Mouse (Mus musculus) thymus, postnatal 10 days (tissue): ENCODE measurements around the gene Mrm1.
"Not testable (repeated sequence)": the region's sequence is repeated elsewhere in the genome, so short reads cannot be mapped to it uniquely, and the experiment has no call there.

Experiments used
- DNase-seq, 2 experiments: peaks; one replicate each; pipeline ENCODE4 v3.0.0; 2021; ENCODE audit warnings: low spot score in 2 of 2

The Mrm1 gene

DNA sequence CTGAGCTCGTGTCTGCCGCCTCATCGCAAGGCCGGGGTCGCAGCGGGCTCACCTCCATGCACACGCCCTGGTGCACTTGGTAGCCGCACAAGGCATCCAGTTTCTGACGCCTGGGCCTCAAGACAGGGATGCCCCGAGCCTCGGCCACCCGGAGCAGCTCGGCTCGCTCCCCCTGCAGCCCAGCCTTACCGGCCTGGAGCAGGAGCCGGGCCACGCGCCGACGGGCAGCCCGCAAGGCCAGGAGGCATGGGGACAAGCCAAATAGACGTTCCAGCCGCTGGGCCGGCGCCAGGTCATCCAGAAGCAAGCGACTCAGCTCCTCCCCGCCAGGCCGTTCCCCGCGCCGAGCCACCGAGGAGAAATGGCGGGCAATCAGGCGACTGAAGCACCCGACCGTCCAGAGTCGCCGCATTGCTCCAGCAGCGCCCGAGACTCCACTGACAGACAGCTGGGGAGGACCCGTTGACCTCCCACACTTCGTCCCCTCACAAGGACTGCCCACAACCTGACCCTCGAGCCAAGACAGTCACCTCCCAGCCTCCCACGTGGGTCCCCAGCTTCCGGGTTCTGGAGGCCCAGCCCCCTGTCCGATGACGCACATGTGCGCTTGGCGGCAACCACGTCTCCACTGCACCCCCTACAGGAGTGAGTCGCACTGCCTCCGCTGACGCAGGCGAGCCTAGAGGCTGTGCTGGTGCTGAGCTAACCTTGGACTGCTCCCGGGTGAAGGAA, at the start of gene Mrm1:
Gene Mrm1 (minus strand): TSS at position 555 of the 732 bp plus-strand sequence.
- peak; percentile 90 to 97 for DNase-seq

DNA sequence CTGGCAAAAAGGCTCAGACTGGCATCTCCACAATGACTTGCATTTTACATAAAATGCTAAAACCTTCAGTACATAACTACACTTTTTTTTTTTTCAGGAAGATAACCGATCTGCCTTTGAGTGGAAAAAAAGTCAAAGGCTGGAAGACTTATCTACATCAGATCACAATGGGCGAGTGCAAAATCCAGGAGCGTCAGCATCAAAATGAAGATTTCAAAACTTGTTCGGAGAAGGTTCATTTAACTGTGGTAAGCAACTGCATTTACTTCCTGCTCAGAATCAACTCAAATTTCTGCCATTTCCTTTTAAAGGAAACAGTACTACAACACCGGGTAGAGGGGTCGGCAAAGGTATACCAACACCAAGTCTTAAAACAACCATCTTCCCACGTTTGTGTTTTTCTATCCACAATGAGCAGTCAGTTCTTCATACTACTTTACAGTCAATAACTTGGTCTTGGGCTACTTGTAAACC, 49.5 kb upstream of the Mrm1 start:
- DNase-seq, result peak in 1 of 2 experiments; percentile 9

GRCm38 (mm10) chr11:84867586-84867985, 48.3 kb upstream of the Mrm1 start:
- no peak for DNase-seq

DNA sequence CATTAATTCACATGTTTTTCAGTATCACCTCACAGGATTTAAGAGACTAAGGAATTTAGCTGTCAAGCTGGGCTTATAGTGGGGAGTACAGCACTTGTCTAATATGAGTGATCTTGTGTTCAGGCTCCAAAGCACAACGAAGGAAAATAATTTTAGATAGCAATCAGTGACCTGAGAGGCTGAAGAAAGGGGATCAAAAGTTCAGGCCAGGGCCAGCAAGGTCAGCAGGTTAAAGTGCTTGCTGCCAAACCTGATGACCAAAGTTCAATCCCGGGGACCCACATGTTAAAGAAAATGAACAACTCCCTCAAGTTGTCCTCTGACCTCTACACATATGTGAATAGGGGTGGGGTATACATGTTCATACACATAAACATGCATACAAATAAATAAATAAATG, 46.0 kb upstream of the Mrm1 start:
- DNase-seq, result no peak

DNA sequence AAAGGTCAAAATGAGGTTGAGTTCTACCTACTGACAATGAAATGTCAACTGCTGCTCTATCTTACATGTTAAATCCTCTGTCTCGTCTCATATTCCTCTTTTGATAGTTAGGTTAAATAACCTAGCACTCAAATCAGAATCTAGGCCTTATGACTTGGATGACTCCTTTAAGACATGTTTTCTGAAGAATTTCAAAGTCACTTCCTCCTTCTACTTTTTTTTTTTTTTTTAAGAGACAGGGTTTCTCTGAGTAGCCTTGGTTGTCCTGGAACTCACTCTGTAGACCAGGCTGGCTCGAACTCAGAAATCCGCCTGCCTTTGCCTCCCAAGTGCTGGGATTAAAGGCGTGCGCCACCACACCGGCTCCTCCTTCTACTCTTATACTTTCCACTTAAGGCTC, 36.0 kb upstream of the Mrm1 start:
- DNase-seq, result no peak

GRCm38 (mm10) chr11:84847475-84848090, 28.3 kb upstream of the Mrm1 start:
- no peak for DNase-seq

- DNase-seq, result no peak
Measured at GRCm38 (mm10) chr11:84846741-84847474, 27.6 kb upstream of the Mrm1 start.

DNA sequence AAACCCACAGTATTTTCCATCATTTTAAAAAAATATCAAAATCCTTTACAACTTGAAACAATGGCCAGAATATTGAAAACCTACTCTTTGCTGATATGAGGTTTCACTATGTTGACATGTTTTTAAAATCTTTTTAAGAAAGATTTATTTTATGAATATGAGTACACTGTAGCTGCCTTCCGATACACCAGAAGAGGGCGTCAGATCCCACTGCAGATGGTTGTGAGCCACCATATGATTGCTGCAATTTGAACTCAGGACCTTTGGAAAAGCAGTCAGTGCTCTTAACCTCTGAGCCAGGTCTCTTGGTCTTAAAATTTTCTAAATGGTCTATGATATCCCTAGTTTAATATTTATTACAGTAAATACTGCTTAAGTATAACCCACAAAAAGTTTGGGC, 20.0 kb upstream of the Mrm1 start:
- no peak for DNase-seq

DNA sequence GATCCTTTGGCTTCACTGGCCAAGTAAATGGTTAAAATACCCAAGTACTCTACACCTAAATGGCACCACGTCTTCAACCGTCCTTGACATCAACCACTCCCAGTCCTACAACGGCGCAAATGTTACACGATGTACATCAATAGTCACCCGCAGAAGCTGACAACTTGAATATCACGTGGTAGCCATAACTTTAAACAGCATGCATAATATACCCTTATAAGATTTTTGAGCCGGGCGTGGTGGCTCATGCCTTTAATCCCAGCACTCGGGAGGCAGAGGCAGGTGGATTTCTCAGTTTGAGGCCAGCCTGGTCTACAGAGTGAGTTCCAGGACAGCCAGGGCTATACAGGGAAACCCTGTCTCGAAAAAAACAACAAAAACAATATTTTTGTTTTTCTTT, 10.2 kb upstream of the Mrm1 start:
- DNase-seq, result not testable (repeated sequence)

DNA sequence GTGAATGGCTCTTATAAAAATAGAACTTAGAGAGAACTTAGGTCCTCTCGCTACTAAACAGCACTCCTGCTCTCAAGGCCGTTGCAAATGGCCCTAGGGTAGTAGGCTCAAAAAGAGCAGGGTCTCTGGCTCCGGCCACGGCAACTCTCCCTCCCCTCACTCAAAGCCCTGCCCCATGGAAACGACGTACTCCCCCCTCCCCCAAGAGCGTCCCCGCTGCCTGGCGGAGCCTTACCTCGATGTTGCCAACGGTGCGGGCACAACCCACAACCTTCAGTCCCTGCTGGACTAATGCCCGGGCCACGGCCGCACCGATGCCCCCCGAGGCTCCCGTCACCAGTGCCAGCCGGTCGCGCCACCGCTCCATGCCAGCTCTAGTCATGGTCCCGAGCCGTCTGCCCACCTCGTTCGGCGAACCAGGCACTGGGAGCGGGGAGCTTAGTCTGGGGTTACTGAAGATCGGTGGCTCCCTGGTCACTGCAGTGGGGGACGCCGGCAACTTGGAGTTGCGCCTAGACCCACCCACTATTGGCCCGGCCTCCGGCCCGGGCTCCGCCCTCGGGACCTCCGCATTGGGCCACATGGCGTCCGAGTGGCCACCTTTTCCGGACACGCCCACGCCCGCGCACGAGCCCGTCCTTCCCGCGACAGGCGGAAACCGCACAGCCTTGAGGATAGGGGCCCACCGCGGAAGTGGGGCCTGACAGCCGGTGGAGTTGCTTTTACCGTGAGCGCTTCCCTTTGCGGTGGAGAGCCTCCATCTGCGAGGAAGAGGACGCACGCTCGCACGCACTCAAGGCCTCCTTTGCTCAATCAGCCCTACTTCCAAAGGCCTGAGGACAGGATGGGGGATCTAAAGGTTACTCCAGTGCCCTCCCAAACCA, 9.4 kb upstream of the Mrm1 start, which contains the start of gene Dhrs11:
Gene Dhrs11 (minus strand): TSS at position 479 of the 884 bp plus-strand sequence.
- DNase-seq, result peak; percentile 68 to 69

GRCm38 (mm10) chr11:84827901-84828503, 8.7 kb upstream of the Mrm1 start:
- DNase-seq, result no peak

DNA sequence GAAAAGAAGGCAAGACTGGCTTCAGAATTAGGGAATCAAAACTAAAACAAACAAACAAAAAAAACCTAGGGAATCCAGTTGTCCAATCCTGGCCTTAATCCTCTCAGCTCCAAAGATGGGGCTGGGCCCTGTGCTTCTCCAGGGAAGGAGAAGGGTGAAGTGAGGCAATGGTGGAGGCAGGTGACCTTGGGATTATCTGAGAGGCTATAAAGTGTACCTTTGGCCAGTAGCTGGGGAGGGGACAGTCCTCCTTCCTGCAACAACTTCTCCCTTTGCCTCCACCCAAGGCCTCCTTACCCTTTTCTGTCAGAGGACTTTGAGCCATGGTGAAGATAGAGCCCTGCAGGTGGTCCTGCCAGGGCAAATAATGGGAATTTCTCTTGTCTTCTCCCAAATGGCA, 8.2 kb upstream of the Mrm1 start:
- DNase-seq, result no peak

GRCm38 (mm10) chr11:84826185-84826584, 6.9 kb upstream of the Mrm1 start:
- no peak for DNase-seq

- DNase-seq, result no peak
Measured at GRCm38 (mm10) chr11:84825261-84825807, 6.0 kb upstream of the Mrm1 start.

- no peak for DNase-seq
Measured at GRCm38 (mm10) chr11:84823484-84823897, 4.2 kb upstream of the Mrm1 start.

DNA sequence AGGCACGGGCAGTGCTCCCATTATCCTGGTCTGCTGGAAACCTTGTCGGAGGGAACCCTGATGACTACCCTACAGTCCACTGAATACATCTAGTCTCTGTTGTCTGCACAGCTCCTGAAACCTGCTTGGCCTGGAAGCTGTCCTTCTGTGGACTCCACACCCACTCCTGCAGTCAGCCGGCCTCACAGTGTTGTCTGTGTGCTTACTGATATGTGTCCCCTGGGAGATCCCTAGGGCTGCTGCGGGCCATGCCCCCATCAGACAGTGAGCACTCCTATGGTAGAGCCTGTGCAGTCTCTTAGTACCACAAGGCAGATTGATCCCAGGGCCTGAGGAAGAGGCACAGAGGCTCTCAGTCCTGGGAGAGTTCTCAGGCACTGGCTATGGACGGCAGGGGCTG, 3.2 kb upstream of the Mrm1 start:
- DNase-seq, result no peak

GRCm38 (mm10) chr11:84821131-84821770, 1.9 kb upstream of the Mrm1 start:
- DNase-seq, result no peak

DNA sequence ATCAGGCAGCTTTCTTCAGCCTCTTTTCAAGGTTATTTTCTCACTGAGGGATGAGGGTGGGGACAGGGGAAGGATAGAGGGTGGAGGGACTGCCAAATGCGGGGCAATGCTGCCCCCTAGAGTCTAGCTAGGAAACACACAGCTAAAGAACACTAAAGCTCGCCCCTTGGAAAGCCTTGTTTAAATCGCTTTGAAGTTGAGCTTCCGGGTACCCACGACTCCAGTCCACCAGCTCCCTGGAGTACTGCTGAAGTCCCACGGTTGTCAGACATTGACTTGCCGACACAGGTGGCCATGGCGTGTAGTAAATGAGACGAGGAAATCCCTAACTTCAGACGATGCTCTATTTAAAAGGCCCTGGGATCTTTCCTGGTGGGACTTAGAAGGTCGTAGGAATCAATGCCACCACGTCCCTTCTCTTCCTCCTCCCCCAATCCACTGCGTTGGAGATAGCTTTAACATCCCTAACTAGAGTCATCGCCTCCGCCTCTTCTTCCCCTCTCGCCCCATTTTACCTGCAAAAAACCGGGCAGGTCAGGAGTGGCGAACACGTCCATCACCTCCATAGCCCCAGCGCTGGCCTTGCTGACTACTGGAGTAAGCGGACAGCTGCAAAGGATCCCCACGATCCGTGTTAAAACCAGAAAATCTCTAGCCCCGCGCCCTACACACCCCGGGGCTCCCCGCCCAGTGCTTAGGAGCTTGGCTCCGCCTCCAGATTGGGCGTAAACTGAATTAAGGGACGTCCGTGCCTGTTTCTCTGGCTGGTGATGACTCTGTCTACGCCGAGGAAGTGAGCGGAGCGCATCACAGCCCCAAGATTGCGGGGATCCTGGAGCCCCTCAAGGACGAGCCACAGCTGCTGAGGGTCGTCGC, 992 bp downstream of the Mrm1 start:
- peak; percentile 74 to 76 for DNase-seq

GRCm38 (mm10) chr11:84817362-84817761, 2.0 kb downstream of the Mrm1 start:
- DNase-seq, result no peak
